Mouse (Mus musculus) testis, postnatal 10 days (tissue): ENCODE measurements around the gene Pdcd11.

ENCODE experiments used
- DNase-seq: peaks from one replicate; pipeline ENCODE4 v3.0.0; 2021; ENCODE audit warnings: low spot score

Pdcd11 gene

DNA sequence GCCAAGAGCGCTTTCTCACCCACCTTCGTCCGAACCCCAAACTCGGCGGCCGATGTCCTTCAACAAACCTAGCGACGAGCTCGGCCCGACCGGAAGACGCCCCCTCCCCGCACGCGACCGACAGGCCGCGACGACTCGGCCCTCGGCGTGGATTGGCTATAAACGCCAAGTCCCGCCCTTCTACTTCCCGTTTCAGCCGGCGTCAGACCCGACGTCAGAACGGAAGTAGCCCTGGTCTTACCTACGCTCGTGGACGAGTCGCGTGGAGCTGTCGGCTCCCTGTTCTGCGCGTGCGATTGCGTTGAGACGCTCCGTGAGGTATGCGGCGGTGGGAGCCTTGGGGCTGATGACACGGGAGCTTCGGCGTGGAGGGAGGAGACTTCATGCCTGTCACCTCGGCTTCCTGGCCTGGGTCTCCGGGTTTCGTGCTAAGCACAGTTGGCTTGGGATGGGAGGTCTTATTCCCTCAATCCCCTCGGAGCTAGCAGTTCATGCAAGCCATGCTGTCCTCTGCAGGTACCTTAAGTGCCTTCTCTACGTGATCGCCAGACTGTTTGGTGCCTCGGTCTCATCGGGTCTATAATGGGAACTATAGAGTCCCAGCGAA is at the start of gene Pdcd11, which contains the start of gene Usmg5:
TSS of gene Pdcd11 (plus strand) at position 219 of the 607 bp plus-strand sequence.
TSS of gene Usmg5 (minus strand) at position 98 of the 607 bp plus-strand sequence.
- peak; percentile 96 for DNase-seq

DNA sequence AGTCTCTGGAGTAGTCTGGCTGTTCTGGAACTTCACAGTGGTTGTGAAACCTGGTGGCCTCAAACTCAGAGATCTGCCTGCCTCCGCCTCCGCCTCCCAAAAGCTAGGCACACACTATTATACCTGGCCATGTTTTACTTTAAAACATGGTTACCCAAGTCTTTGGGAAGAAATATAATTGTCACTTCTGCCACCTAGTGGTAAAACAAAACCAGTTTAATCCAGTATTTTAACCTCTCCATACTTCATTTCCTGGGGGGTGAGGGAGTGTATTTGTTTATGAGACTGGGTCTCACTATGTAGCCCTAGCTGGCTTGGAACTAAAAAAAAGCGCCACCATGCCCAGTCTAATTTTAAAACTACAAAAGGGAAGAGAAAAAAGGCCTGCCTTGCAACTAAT is 47.0 kb upstream of the Pdcd11 start:
- DNase-seq = no peak

DNA sequence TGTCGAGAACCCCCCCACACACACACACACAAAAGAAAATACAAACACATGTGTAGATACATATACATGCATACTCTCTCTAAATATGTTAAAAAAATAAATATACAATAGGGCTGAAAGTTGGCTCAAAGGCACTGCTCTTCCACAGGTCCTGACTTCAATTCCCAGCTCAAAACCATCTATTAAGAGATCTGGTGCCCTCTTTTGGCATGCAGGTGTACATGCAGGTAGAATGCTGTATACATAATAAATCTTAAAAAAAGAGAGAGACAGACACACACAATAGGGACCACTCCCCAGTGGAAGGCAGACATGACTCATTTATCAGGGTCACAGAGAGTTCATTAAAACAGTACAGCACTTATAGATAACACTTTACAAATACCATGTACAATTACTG is 44.2 kb upstream of the Pdcd11 start:
- DNase-seq = no peak

DNA sequence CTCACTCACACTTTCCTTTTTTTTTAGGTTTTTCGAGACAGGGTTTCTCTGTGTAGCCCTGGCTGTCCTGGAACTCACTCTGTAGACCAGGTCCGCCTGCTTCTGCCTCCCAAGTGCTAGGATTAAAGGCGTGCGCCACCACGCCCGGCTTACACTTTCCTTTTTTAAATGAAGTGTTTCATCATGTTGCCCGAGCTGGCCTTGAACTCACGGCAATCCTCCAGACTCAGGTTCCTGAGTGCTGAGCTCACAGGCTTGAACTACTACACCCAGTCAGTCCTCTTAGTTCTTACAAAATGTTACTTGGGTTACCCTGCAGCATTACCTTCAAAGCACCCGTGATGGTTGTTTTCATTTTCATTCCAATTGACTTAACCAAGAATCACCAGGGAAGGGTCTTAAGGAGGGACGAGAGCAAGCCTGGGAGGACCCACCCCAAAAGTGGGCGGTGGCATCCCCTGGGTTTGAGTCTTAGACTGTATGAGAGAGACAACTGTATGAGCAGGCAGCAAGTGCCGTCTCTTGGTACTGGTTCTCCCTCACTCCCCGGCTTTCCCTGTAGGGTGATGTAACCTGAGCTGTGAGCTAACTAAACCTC is 43.2 kb upstream of the Pdcd11 start:
- no peak for DNase-seq

DNA sequence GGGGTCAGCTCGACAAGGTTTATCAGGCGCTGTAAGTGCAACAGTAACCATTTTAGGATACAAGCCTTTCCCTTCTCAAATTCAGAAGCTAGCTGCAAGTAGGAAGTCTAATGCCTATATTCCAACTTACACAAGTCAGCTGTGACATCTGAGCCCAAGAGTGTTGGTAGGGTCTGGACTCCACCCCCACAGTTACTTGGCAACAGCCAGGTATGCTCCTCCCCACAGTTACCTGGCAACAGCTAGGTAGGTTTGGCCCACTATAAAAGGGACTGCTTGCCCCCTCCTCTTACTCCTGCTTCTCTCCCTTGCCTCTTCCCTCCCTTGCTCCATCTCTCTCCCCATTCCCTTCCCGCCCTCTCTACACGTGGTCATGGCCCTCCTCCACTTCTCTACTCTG is 41.5 kb upstream of the Pdcd11 start:
- no peak for DNase-seq

DNA sequence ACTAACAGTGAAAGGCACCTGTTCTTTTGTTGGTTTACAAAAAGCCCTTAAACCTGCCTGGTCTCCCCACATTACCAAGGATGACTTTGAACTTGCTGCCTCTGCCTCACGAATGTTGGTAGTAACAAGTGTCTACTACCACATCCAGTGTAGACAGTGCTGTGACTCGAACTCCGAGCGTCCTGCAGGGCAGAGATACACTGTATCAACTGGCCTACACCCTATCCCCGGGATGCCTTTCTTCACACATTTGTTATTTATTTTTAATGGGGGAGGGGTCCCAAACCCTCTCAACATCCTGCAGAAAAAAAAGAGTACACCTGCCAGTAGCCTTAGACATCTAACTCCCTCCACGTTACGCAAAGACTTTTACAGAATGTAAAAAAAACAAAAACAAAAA is 40.7 kb upstream of the Pdcd11 start:
- no peak for DNase-seq

DNA sequence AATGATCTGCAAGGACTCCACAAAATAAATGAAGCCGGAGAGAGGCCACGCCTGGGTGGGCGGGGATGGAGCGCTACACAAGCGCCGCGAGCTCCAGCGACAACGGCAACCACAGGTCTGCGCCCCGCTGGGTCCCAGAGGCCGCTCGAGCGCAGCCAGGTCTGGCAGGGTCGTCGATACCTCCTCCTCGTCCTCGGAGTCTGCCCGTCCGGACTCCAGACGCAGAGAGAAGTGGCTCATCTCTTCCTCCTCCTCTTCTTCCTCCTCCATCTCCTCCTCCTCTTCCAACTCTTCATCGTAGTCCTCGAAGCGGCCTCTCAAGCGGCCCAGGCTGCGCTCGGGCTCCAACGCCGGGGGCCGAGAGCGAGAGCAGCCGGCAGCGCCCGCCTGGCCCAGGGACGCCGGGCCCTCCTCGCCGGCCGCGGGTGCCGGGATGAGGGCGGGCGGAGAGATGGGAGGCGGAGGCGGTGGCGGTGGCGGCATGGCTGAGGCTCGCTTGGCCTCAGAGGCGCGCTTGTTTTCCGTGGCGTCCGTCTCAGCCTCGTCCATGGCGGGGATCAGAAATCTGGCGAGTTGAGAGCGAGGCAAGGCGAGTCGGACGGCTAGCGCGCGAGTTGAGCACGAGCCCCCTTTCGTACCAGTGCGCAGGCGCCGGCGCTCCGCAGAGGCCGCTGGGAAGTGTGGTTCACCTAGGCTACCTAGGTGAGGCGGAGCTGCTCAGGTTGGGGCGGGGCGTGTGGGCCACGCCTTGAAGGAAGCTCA is 40.1 kb upstream of the Pdcd11 start, which contains the start of gene Pcgf6:
TSS of gene Pcgf6 (minus strand) at position 636 of the 762 bp plus-strand sequence.
- peak; percentile 84 for DNase-seq

DNA sequence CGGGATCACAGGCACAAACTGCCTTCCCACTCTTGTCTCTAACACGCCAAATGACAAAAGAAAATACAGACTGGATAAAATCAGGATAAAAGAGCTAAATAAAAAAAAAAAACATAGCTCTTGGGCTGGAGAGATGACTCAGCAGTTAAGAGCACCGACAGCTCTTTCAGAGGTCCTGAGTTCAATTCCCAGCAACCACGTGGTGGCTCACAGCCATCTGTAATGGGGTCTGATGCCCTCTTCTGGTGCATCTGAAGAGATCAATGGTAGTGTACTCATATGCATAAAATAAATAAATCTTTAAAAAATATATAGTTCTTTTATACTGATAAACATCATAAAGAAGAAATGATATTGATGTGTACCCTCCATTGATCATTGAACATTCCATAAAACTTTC is 37.6 kb upstream of the Pdcd11 start:
- DNase-seq = no peak

DNA sequence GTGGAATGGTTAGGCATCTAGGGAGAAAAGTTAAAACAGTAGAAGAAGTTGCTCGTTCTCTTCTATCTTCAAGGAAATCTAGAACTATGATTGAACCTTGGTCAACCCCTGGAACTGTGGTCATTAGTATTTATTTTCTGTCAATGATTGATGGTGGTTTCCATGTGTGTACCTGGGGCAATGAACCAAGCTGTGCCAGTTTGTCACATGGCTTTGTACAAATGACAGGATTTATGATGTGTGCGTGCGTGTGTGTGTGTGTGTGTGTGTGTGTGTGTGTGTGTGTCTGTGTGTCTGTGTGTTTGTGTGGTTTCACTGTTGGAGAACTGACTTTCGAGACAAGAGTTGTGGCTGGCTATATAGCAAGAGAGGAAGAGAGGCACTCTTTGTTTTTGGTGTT is 37.1 kb upstream of the Pdcd11 start:
- DNase-seq = peak; percentile 18

DNA sequence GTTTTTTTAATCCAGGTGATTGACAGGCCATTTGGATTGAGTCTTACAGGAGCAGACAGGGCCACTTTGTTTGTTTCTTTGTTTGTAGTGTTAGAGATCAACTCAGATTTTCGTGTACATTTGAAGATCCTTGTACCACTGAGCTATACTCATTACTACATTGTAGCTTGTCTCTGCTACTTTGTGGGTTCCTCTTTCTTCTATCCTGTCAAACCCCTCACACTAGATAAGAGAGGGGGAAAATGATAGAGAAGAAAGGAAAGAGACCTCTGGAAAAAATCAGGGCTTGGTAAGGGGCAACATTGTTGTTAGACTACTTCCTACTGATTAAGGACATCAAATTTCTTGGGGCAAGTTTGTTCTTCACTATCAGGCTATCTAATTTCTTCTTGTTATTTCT is 32.9 kb upstream of the Pdcd11 start:
- DNase-seq = no peak

DNA sequence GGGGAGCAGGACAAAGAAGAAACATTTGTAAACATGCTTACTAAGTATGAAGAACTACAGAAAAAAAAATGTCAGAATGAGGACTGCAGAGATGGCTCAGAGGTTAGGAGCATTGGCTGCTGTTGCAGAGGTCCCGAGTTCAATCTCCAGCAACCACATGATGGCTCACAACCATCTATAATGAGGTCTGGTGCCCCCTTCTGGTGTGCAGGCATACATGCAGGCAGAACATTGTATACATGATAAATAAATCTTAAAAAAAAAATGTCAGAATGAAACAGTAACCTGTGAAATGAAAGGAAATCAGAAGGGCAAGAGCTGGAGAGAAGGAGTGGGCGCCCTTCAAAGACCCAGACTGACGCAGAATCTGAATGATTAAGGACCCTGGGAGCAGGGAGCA is 24.7 kb upstream of the Pdcd11 start:
- DNase-seq = no peak

DNA sequence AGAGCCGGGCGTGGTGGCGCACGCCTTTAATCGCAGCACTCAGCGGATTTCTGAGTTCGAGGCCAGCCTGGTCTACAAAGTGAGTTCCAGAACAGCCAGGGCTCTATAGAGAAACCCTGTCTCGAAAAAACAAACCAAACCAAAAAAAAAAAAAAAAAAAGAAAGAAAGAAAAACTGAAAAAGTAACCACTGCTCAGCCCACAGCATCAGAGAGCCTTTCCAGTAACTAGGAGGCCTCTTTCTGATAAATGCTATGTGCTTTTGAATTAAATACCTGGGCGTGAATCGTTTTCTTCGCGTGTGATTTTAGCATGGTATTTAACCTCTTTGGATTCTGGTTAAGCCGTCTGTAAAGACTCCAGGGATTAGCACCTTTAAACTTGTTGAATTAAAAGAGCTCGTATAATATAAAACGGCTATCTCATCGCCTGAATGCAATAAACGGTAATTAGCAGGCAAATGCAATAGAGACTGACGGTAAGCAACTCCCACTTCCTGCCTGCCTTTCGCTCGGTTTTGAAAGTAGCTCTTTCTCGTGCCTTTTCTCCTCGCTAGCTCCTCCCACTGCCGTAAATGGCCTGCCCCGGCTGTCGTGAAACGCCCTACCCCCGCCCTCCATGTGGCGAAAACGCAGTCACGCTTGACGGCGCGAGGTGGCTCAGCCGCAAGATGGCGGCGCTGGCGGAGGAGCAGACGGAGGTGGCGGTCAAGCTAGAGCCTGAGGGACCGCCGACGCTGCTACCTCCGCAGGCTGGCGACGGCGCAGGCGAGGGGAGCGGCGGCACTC is 23.3 kb upstream of the Pdcd11 start, which contains the start of gene Taf5:
TSS of gene Taf5 (plus strand) at position 651 of the 787 bp plus-strand sequence.
- DNase-seq = peak; percentile 98

DNA sequence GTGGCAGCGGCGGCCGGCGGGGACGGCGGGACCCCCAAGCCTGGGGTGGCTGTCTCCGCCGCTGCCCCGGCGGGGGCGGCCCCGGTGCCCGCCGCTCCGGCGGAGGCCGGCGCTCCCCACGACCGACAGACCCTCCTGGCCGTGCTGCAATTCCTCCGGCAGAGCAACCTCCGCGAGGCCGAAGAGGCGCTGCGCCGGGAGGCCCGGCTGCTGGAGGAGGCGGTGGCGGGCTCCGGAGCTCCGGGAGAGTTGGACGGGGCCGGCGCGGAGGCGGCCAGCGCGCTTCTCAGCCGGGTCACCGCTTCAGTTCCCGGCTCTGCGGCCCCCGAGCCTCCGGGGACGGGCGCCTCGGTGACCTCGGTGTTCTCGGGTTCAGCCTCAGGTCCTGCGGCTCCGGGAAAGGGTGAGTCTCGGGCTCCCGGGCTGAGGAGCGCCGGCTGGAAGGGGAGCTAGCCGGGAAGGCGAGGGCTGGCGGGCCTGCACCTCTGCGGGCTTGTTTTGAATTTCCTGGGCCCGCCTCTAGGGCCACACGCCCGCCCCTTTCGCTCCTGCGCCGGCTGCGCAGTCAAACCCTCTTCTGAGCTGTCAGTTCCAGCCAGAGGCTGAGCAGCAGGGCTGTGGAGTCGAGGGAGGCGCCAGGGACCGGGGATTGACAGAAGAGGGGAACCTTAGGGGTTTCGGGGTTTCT is 22.5 kb upstream of the Pdcd11 start:
- DNase-seq = peak; percentile 85

DNA sequence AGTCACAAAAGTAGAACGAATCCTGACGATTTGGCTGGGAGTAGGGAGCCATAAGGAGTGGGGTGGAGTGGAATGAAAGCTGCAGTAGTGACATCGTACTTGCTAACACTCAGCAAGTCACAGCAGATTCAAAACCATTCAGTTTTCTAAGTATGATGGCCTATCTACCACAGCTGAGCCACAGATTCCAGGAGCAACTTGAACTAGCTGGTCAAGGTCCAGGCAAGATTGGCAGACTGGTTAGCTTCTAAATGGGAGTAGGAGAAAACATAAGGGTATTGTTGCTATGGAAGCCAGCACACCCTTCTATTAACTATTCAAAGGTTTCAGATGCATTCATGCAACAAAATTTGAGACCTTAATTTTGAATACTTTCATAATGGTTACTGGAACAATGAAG is 2.3 kb upstream of the Pdcd11 start:
- no peak for DNase-seq

DNA sequence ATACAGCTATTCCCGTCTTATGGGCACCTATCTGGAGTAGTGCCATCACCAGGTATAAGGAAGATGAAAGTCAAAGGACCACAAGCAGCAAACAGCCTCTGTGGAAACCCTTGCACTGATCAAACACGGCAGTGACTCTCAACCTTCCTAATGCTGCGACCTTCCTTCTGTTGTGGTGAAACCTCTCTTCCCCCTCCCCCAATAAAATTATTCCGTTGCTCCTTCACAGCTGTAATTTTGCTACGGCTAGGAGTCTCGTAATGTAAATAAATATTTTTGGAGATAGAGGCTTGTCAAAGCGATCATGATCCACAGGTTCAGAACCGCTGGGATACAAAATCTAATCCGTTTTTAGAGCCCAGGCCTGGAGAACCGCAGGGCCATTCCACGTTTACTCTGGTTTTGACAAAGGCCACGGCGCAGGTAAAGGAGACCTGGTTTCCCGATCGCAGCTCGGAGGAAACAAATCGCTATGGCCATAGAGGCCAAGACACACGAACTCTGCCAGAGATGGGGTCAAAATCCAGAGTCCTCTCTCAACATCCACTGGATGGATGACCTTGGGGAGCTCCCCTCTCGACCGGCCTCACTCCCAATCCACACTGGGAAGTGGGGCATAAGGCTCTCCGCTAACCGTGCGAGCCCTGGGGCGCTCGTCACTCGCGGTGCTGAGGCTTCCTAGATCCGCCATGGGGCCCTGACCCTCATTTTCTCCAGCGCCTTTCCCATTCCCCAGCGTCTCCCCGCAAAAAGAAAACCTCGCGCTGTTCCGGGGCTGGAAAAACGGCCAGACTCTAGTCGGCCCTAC is 646 bp upstream of the Pdcd11 start:
- no peak for DNase-seq

DNA sequence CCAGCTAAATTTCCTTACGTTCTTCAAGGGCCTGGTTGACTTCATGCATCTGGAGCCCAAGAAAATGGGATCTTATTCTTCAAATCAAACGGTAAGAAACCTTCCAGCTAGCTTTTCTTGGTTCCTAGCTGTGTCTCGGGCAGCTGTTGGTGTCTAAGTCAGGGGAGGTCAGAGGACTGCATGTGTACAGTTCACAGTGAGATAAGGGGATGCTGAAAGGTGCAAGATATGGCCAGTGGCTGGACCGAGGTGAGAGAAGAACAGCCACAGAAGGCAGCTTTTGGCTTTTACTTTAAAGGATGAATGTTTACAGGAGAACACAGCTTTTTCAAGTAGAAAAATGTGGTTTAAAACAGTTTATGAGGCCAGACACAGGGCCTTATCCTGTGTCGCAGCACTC is 10.5 kb downstream of the Pdcd11 start:
- no peak for DNase-seq

DNA sequence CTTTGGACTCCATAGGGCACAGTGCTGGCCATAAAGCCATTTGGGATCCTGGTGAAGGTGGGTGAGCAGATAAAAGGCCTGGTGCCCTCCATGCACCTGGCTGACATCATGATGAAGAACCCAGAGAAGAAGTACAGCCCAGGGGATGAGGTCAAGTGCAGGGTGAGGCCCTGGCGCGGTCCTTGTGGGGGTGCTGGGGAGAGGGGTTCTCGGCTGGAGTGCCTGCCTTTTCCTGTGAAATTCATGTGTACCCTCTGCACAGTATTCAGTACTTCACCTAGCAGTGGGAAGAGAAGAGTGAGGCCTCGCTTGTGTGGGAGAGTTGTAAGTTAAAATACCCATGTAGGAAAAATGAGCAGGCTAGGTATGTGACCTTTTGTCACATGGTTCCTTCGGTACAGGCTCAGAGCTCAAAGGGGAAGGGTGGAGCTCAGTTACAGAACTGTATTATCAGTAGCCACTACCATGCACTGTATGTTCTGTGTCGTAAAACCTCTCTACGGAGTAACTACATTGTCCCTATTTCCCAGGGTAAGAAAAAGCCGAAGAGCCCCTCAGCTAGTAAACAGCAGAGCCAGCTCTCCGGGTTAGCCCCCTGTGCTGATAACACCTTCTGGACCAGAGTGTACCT is 14.2 kb downstream of the Pdcd11 start:
- no peak for DNase-seq

DNA sequence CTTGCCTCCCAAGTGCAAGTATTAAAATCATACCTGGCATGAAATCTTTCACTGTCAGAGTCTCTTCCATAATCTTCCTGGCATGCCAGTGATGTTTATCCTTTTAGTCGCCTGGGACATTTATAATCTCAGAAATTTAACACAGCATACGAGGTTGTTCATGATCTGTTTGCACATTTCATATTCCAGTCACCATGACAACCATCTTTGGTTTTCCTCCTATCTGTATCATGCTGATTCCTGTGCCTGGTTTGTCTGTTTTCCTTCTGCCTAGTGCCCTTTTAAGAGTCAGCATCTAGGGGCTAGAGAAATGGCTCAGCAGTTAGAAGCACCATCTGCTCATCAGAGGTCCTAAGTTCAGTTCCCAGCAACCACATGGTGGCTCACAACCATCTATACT is 28.1 kb downstream of the Pdcd11 start:
- DNase-seq = no peak

DNA sequence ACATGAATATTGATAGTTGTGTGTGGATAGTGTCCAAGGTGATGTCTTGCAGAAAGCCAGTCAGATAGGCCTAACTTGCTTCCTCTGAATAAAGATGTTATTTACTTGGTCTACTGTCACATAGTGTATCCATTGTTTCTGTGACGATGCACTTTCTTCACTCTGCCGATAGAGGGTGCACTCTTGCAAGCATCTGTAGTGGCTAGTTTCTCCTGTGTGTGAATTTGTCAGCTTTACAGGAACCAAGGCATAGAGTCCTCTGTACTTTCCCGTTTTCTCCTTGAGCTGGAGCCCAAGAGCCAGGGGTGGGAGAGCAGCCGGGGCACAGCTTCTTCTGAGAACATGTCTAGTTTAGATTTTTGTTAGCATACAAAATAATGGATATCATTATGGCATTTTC is 30.5 kb downstream of the Pdcd11 start:
- DNase-seq = no peak

DNA sequence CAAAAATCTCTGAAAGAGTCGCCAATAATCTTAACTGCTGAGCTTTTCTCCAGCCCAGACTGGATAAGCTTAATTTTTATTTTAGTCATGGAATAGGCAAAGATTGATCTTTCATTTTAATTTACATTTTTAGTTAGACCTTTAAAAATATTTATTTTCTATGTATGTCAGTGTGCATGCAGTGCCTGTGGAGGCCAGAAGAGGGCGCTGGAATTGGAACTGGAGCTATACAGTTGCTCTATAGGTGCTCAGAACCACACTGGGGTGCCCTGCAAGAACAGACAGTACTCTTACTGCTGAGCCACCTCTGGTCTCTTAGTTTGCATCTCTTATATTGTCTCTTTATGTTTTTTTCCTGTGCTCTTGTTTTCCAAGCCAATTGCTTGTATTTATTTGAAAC is 32.2 kb downstream of the Pdcd11 start:
- DNase-seq = peak; percentile 72
